In the genomic region with DNA sequence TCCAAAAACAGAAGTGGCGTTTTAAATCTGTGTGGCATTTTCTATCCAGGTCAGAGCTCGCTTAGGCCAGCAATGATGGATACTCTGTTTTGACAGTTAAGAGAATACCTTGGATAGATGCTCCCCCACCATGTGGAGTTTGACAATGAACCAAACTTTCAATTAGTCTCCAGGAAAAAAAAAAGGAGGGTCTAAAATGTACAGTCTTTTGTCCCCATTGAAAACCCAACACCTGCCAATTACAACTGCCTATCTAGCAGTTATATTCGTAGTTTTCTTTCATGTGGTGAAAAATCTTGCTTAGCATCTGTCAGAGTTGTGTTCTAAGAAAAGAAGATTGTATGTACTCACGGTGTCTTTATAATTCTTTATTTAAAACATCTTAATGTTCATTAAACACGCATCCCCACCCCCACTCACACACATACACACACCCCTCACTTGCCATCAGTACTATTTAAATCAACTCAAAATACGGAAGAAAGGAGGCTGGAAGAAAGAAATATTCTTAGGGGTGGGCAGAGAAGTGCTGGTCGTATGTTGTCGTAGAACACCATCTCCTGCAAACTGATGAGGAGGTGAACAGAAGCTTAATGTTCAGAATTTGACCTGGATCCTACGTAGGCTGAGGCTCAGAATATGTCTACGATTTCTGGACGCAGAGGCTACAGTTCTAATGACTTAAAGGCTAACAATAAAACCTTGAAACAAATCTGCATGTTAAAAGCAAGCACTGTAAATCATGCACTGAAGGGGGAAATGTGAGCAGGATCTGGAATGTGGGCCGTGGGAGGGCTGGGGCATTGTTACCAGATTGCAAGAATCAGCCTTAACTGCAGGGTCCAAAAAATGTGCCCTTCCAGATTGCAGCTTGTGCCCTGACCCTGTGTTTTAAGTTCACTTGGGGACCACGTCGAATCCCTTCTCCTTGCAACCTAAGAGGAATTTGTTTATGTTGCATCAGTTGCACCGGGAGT, we compare ENCODE assay signal across 17 mouse cellular contexts.
DNase-seq lines count a peak whose midpoint lies in the region; ATAC-seq lines count a peak whose summit lies in the region.
"Had no signal": no experiment of that assay in that cellular context is flagged by ENCODE, and none has a peak within 500 bp of the region (broad histone marks: within the 10 kb centered on the region; RNA-seq: fewer than 3 reads in every experiment).

No protein-coding gene starts in this region.

- DNase-seq in hindbrain, embryonic 11.5 days (ENCODE audit: low spot score): peak; percentile 21
- peak; percentile 33 for DNase-seq in neural tube, embryonic 10.5 days (ENCODE audit: extremely low spot score, low spot score)
- peak; percentile 63 for DNase-seq in hindlimb bud, embryonic 11.5 days (ENCODE audit: extremely low spot score, low read depth, low spot score)
- DNase-seq in retina, postnatal 1 day: peak; percentile 61
- no peak for DNase-seq in gastrocnemius, postnatal 25 days
- DNase-seq: adrenal gland, postnatal 10 days; B cell, adult 2 months; cerebellum, postnatal 10 days; heart, adult 18-20 months; lung, postnatal 36 days; right cerebral cortex, postnatal 25 days; thymus, adult 2 months had no signal

- H3K27ac ChIP-seq in hindbrain, embryonic 11.5 days (ENCODE audit: low read depth, low read length): no peak overlapping the region
- no peak overlapping the region for H3K27ac ChIP-seq in hindbrain, embryonic 13.5 days
- H3K27ac ChIP-seq in neural tube, embryonic 15.5 days (replicated peaks): no peak overlapping the region
- H3K27ac ChIP-seq: hindbrain, postnatal 0 days; left cerebral cortex, adult 2 months had no signal

- H3K9ac ChIP-seq in hindbrain, embryonic 11.5 days (ENCODE audit: low read depth, low read length): no peak overlapping the region
- no peak overlapping the region for H3K9ac ChIP-seq in hindbrain, embryonic 13.5 days
- H3K9ac ChIP-seq in neural tube, embryonic 15.5 days (replicated peaks): no peak overlapping the region

- H3K4me2 ChIP-seq in hindbrain, embryonic 11.5 days (replicated peaks; ENCODE audit: low read depth, low read length): no peak overlapping the region
- no peak overlapping the region for H3K4me2 ChIP-seq in hindbrain, embryonic 13.5 days
- H3K4me2 ChIP-seq in neural tube, embryonic 15.5 days: no peak overlapping the region

- WGBS in hindbrain, embryonic 11.5 days: 50% methylated on average over 15 of the region's 15 CpGs
- 33% methylated on average over 15 of the region's 15 CpGs for WGBS in hindbrain, embryonic 13.5 days
- 18% methylated on average over 15 of the region's 15 CpGs for WGBS in neural tube, embryonic 15.5 days

- H3K9me3 ChIP-seq in hindbrain, embryonic 11.5 days (ENCODE audit: control insufficient read depth, low read length): no peaks in the 10 kb centered on the region
- no peaks in the 10 kb centered on the region for H3K9me3 ChIP-seq in hindbrain, embryonic 13.5 days
- no peaks in the 10 kb centered on the region for H3K9me3 ChIP-seq in neural tube, embryonic 15.5 days (replicated peaks)

- ATAC-seq in hindbrain, embryonic 11.5 days (ENCODE audit: low FRiP score): peak; percentile 34
- no peak for ATAC-seq in hindbrain, embryonic 13.5 days (ENCODE audit: low FRiP score)
- ATAC-seq in neural tube, embryonic 15.5 days (ENCODE audit: low FRiP score): no peak
- no peak for ATAC-seq in megakaryocyte-erythroid progenitor cell, adult 5-6 weeks (replicated peaks; ENCODE audit: low FRiP score, low TSS enrichment, poor library complexity, severe bottlenecking)

- no peaks in the 10 kb centered on the region for H3K4me1 ChIP-seq in hindbrain, embryonic 11.5 days (replicated peaks; ENCODE audit: control insufficient read depth, insufficient read depth, low read length)
- peaks cover 12% of the 10 kb centered on the region; the same call in 1 of the 2 replicates for H3K4me1 ChIP-seq in hindbrain, embryonic 13.5 days (replicated peaks)
- H3K4me1 ChIP-seq in neural tube, embryonic 15.5 days: no peaks in the 10 kb centered on the region

- H3K4me3 ChIP-seq in hindbrain, embryonic 11.5 days (ENCODE audit: low read depth, low read length): no peak overlapping the region
- no peak overlapping the region for H3K4me3 ChIP-seq in hindbrain, embryonic 13.5 days
- no peak overlapping the region for H3K4me3 ChIP-seq in neural tube, embryonic 15.5 days (replicated peaks)
- H3K4me3 ChIP-seq: left cerebral cortex, adult 2 months had no signal

- no peaks in the 10 kb centered on the region for H3K36me3 ChIP-seq in hindbrain, embryonic 11.5 days (ENCODE audit: control insufficient read depth, insufficient read depth, low read length)
- H3K36me3 ChIP-seq in hindbrain, embryonic 13.5 days: no peaks in the 10 kb centered on the region
- no peaks in the 10 kb centered on the region for H3K36me3 ChIP-seq in neural tube, embryonic 15.5 days

- no peaks in the 10 kb centered on the region for H3K27me3 ChIP-seq in hindbrain, embryonic 11.5 days (ENCODE audit: control insufficient read depth, insufficient read depth, low read length)
- H3K27me3 ChIP-seq in hindbrain, embryonic 13.5 days: 0 out of 2 replicates have a peak, but pooled peaks cover 2% of the 10 kb centered on the region
- H3K27me3 ChIP-seq in neural tube, embryonic 15.5 days (replicated peaks): no peaks in the 10 kb centered on the region
